Mouse (Mus musculus): ENCODE measurements around the gene Gpr153. TPM values are rescaled to one million over a fixed set of nuclear protein-coding genes. Genes with fewer than 3 reads are reported as not detected.

Gpr153 gene
- total and polyA plus RNA-seq, 3 experiments, result 0.08 TPM; not detected in 2

DNA sequence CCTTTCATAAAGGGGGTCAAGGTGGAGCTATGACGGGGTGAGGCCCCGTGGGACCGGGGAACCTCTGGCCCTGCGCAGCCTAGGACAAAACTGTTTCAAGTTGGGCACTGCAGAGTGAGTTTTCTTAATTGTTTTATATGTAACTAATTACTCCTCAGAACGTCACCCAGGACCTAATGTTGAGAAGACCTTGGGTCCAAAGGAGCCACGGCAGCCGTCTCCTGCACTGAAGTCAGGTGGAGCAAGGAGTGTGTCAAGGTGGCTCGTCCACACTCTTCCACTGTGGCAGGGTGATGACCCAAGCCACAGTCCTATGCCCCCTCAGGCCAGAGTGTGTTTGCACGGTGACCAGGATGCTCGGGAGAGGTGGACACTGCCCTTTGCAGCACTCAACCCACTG, 29.1 kb downstream of the Gpr153 start:
- Histone ChIP-seq H3K79me2 (ENCODE audit: control insufficient read depth, insufficient read depth, low read length, poor library complexity) (peaks cover 8% of the 10 kb centered on the region), H3K4me3 (ENCODE audit: control insufficient read depth in 1 of 2, insufficient read depth in 1 of 2, low read depth in 2 of 2, low read length in 2 of 2) (no peak overlapping the region), H3K9ac (ENCODE audit: control insufficient read depth, low read depth, low read length, poor library complexity, severe bottlenecking) (no peak overlapping the region), H3K9me3 (replicated peaks; ENCODE audit: insufficient read depth, low read length) (no peaks in the 10 kb centered on the region), H3K27ac (ENCODE audit: control insufficient read depth, low read depth, low read length) (no peak overlapping the region), H3K27me3 (ENCODE audit: control insufficient read depth in 1 of 2, insufficient read depth in 2 of 2, low read length in 2 of 2) (no peaks in the 10 kb centered on the region), H3K4me1 (ENCODE audit: control insufficient read depth in 1 of 2, insufficient read depth in 2 of 2, low read length in 2 of 2) (peaks cover 3 to 5% of the 10 kb centered on the region in 2 experiments; a peak in 1 of 4 replicates), H3K36me3 (ENCODE audit: control insufficient read depth in 1 of 2, insufficient read depth in 2 of 2, low read length in 2 of 2) (peaks cover 0 to 5% of the 10 kb centered on the region in 2 experiments; a peak in 2 of 4 replicates)
- no peak for DNase-seq (ENCODE audit: low read depth, low spot score)
- TF ChIP-seq BHLHE40 (IDR thresholded peaks at IDR 0.05; ENCODE audit: borderline replicate concordance, low read depth, low read length) (no peak), POLR2AphosphoS2 (IDR thresholded peaks at IDR 0.05; ENCODE audit: low read length) (no peak), USF2 (IDR thresholded peaks at IDR 0.05; ENCODE audit: borderline replicate concordance in 1 of 2, insufficient read depth in 1 of 2, low read depth in 1 of 2, low read length in 2 of 2) (no peak), JUND (IDR thresholded peaks at IDR 0.05; ENCODE audit: low read depth, low read length) (no peak), MXI1 (IDR thresholded peaks at IDR 0.05; ENCODE audit: low read depth, low read length) (no peak), ELF1 (IDR thresholded peaks at IDR 0.05; ENCODE audit: low read depth, low read length) (no peak), CTCF (IDR thresholded peaks at IDR 0.05 in 2 of 3, conservative IDR thresholded peaks at IDR 0.05 in 1 of 3; ENCODE audit: control insufficient read depth in 1 of 3, insufficient read depth in 1 of 3, low read depth in 2 of 3, low read length in 3 of 3, poor library complexity in 1 of 3, severe bottlenecking in 1 of 3) (no peak), TAL1 (IDR thresholded peaks at IDR 0.05; ENCODE audit: low read length) (no peak), CHD1 (IDR thresholded peaks at IDR 0.05; ENCODE audit: low read depth, low read length) (no peak), MYB (IDR thresholded peaks at IDR 0.05; ENCODE audit: low read depth, low read length) (no peak), POLR2A (IDR thresholded peaks at IDR 0.05; ENCODE audit: control insufficient read depth in 1 of 2, insufficient read depth in 1 of 2, low read depth in 1 of 2, low read length in 2 of 2, poor library complexity in 1 of 2) (no peak), MAX (IDR thresholded peaks at IDR 0.05; ENCODE audit: low read length) (no peak), ETS1 (IDR thresholded peaks at IDR 0.05; ENCODE audit: low read depth, low read length) (no peak), CHD2 (IDR thresholded peaks at IDR 0.05; ENCODE audit: low read length) (no peak), NRF1 (IDR thresholded peaks at IDR 0.05; ENCODE audit: insufficient read depth, low read depth, low read length, poor library complexity, severe bottlenecking) (no peak), MAFK (IDR thresholded peaks at IDR 0.05; ENCODE audit: borderline replicate concordance, low read depth, low read length) (no peak), TBP (IDR thresholded peaks at IDR 0.05; ENCODE audit: low read depth, low read length) (no peak), UBTF (IDR thresholded peaks at IDR 0.05; ENCODE audit: borderline replicate concordance, insufficient read depth, low read depth, low read length) (no peak)

DNA sequence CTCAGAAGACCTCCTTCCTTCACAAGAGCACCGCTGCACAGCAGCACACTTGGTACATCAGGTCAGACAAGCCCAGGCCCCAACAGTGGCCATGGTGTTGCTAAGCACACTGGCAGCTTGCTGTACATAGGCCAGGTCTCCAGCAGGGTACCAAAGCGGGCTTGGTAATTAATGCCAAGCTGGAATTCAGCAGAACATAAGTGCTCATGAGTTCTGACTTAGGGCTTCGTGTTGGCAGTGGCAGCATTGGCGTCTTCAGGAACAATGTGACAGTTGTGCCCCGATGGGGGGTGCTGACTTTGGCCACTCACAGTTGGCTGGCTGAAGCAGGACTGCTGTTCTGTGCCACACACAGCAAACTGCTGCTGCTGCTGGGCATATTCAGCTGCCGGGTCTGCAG, 30.7 kb downstream of the Gpr153 start:
- Histone ChIP-seq H3K4me3 (ENCODE audit: control insufficient read depth in 1 of 2, insufficient read depth in 1 of 2, low read depth in 2 of 2, low read length in 2 of 2) (no peak overlapping the region), H3K27ac (ENCODE audit: control insufficient read depth, low read depth, low read length) (no peak overlapping the region), H3K9me3 (replicated peaks; ENCODE audit: insufficient read depth, low read length) (no peaks in the 10 kb centered on the region), H3K27me3 (ENCODE audit: control insufficient read depth in 1 of 2, insufficient read depth in 2 of 2, low read length in 2 of 2) (no peaks in the 10 kb centered on the region), H3K9ac (ENCODE audit: control insufficient read depth, low read depth, low read length, poor library complexity, severe bottlenecking) (no peak overlapping the region), H3K36me3 (ENCODE audit: control insufficient read depth in 1 of 2, insufficient read depth in 2 of 2, low read length in 2 of 2) (no peaks in the 10 kb centered on the region; a peak in 1 of 4 replicates), H3K4me1 (ENCODE audit: control insufficient read depth in 1 of 2, insufficient read depth in 2 of 2, low read length in 2 of 2) (no peaks in the 10 kb centered on the region), H3K79me2 (ENCODE audit: control insufficient read depth, insufficient read depth, low read length, poor library complexity) (no peaks in the 10 kb centered on the region)
- TF ChIP-seq NRF1 (IDR thresholded peaks at IDR 0.05; ENCODE audit: insufficient read depth, low read depth, low read length, poor library complexity, severe bottlenecking) (no peak), TAL1 (IDR thresholded peaks at IDR 0.05; ENCODE audit: low read length) (no peak), SMC3 (IDR thresholded peaks at IDR 0.05; ENCODE audit: low read depth, low read length) (no peak), RAD21 (IDR thresholded peaks at IDR 0.05; ENCODE audit: low read depth, low read length) (no peak), GABPA (IDR thresholded peaks at IDR 0.05; ENCODE audit: low read depth, low read length) (no peak)
- no peak for DNase-seq (ENCODE audit: low read depth, low spot score)

Measured in MEL (cell line).